Mouse (Mus musculus) kidney, adult 2 months (tissue): ENCODE measurements around the gene Nobox. TPM values are rescaled to one million over a fixed set of nuclear protein-coding genes. Genes with fewer than 3 reads are reported as not detected.
A peak's percentile ranks its signal among the peaks of the same experiment; 100 is the strongest.

Source experiments
- DNase-seq: peaks from one replicate; pipeline ENCODE4 v3.0.0; 2021
- H3K27ac ChIP-seq: fragments of 200-500 bp; 2 replicates; pipeline ENCODE4 v1.5.1; 2012; ENCODE audit warnings: low read depth, low read length, control low read depth, inconsistent platforms; ENCODE audit not compliant: insufficient read depth
- H3K27me3 ChIP-seq: fragments of 200-500 bp; replicated peaks from 2 replicates; pipeline ENCODE4 v1.6.1; 2012; ENCODE audit warnings: mild to moderate bottlenecking, moderate library complexity, low read length, inconsistent platforms; ENCODE audit not compliant: control insufficient read depth, insufficient read depth
- H3K36me3 ChIP-seq: fragments of 200-500 bp; 2 replicates; pipeline ENCODE4 v1.6.1; 2012; ENCODE audit warnings: mild to moderate bottlenecking, moderate library complexity, low read length, inconsistent platforms; ENCODE audit not compliant: control insufficient read depth, insufficient read depth
- H3K4me1 ChIP-seq: fragments of 200-500 bp; 2 replicates; pipeline ENCODE4 v1.6.1; 2011; ENCODE audit warnings: low read length; ENCODE audit not compliant: control insufficient read depth, insufficient read depth
- H3K4me3 ChIP-seq: fragments of 200-500 bp; 2 replicates; pipeline ENCODE4 v1.5.1; 2011; ENCODE audit warnings: mild to moderate bottlenecking, low read depth, low read length, control low read depth; ENCODE audit not compliant: insufficient read depth
- CTCF ChIP-seq: fragments of 200-500 bp; conservative IDR thresholded peaks from 2 replicates; pipeline ENCODE4 v1.5.1; 2011; ENCODE audit warnings: low read depth, mild to moderate bottlenecking, control low read depth, low read length, moderate library complexity, mixed read lengths; ENCODE audit not compliant: insufficient read depth, insufficient read length
- POLR2A ChIP-seq: fragments of 200-500 bp; IDR thresholded peaks from one replicate; pipeline ENCODE4 v1.6.1; 2011; ENCODE audit warnings: low read depth, low read length, control low read depth
- WGBS: fragments of 180-500 bp; shearing (Covaris S2); methylation state at CpG from one replicate; pipeline ENCODE4 v1.1.7; 2018; 5-methylcytosine and 5-hydroxymethylcytosine counted together
- polyA plus RNA-seq: library from polyadenylated mRNA; depleted of rRNA; stranded (reverse); fragments of >200 nt; gene quantifications from 2 replicates; pipeline ENCODE4 v1.2.3, GENCODE M21; 2012; rRNA removed

Gene Nobox
- polyA plus RNA-seq, 1 experiment = 0.19 TPM

- DNase-seq = no peak
- peaks cover 2% of the 10 kb centered on the region; the same call in 1 of the 2 replicates for H3K36me3 ChIP-seq
- peaks cover 2% of the 10 kb centered on the region; the same call in 1 of the 2 replicates for H3K4me1 ChIP-seq
- no peaks in the 10 kb centered on the region for H3K27me3 ChIP-seq
- TF ChIP-seq POLR2A (no peak), CTCF (no peak)
- H3K4me3 ChIP-seq = no peak overlapping the region
- no peak overlapping the region for H3K27ac ChIP-seq
- 65% methylated on average over 4 of the region's 4 CpGs for WGBS
Measured at GRCm38 (mm10) chr6:43274123-43274522, 35.2 kb downstream of the Nobox start.

GRCm38 (mm10) chr6:43272597-43272996 lies 36.8 kb downstream of the Nobox start:
- peaks cover 2% of the 10 kb centered on the region; the same call in 1 of the 2 replicates for H3K4me1 ChIP-seq
- H3K27me3 ChIP-seq = no peaks in the 10 kb centered on the region
- DNase-seq = peak; percentile 65
- TF ChIP-seq POLR2A (no peak), CTCF (no peak)
- peak overlapping the region; percentile 74; the same call in 1 of the 2 replicates for H3K27ac ChIP-seq
- H3K4me3 ChIP-seq = no peak overlapping the region
- peaks cover 2% of the 10 kb centered on the region; the same call in 1 of the 2 replicates for H3K36me3 ChIP-seq

- TF ChIP-seq CTCF (peak; percentile 48), POLR2A (no peak)
- peak; percentile 82 for DNase-seq
- H3K27me3 ChIP-seq = no peaks in the 10 kb centered on the region
- peak overlapping the region; percentile 82 for H3K4me3 ChIP-seq
- no peaks in the 10 kb centered on the region for H3K36me3 ChIP-seq
- H3K4me1 ChIP-seq = peaks cover 17% of the 10 kb centered on the region; the same call in 1 of the 2 replicates
- peak overlapping the region; percentile 87 for H3K27ac ChIP-seq
- 3% methylated on average over 8 of the region's 8 CpGs for WGBS
Measured at GRCm38 (mm10) chr6:43266356-43266755, 43.0 kb downstream of the Nobox start.

GRCm38 (mm10) chr6:43265363-43266041 lies 43.9 kb downstream of the Nobox start, which contains the start of gene Arhgef5:
TSS of gene Arhgef5 (plus strand) at chr6:43265582.
- H3K36me3 ChIP-seq = no peaks in the 10 kb centered on the region
- H3K4me1 ChIP-seq = peaks cover 17% of the 10 kb centered on the region; the same call in 1 of the 2 replicates
- peak within 1 kb of the TSS; percentile 82 for H3K4me3 ChIP-seq
- TF ChIP-seq CTCF (no peak), POLR2A (no peak)
- H3K27ac ChIP-seq = peak within 1 kb of the TSS; percentile 87
- DNase-seq = peak; percentile 94
- WGBS = under 1% methylated on average over 48 of the region's 48 CpGs
- H3K27me3 ChIP-seq = no peaks in the 10 kb centered on the region

GRCm38 (mm10) chr6:43260756-43261155 lies 48.6 kb downstream of the Nobox start:
- TF ChIP-seq POLR2A (no peak), CTCF (no peak)
- Histone ChIP-seq H3K27me3 (no peaks in the 10 kb centered on the region), H3K27ac (no peak overlapping the region), H3K4me1 (peaks cover 6% of the 10 kb centered on the region; the same call in 1 of the 2 replicates), H3K4me3 (no peak overlapping the region), H3K36me3 (no peaks in the 10 kb centered on the region)
- WGBS = 40% methylated on average over 2 of the region's 2 CpGs
- no peak for DNase-seq

GRCm38 (mm10) chr6:43254193-43254926 lies 55.0 kb downstream of the Nobox start:
- Histone ChIP-seq H3K4me3 (no peak overlapping the region), H3K4me1 (no peaks in the 10 kb centered on the region; the same call in 1 of the 2 replicates), H3K27ac (no peak overlapping the region), H3K36me3 (no peaks in the 10 kb centered on the region), H3K27me3 (no peaks in the 10 kb centered on the region)
- TF ChIP-seq POLR2A (no peak), CTCF (peak; percentile 34)
- WGBS = 50% methylated on average over 7 of the region's 7 CpGs
- peak; percentile 54 for DNase-seq

Other genes with a start within 250 kb of the Nobox start
- not detected in 2 replicates for gene Olfr441, start 203.2 kb downstream of the Nobox start, polyA plus RNA-seq
- gene Olfr237-ps1, start 163.0 kb downstream of the Nobox start, polyA plus RNA-seq = not detected in 2 replicates
- gene Olfr437, start 146.3 kb downstream of the Nobox start, polyA plus RNA-seq = not detected in 2 replicates
- gene Olfr13, start 137.4 kb downstream of the Nobox start, polyA plus RNA-seq = not detected in 2 replicates
- not detected in 2 replicates for gene Olfr435, start 112.4 kb downstream of the Nobox start, polyA plus RNA-seq
- not detected in 2 replicates for gene Olfr434, start 96.5 kb downstream of the Nobox start, polyA plus RNA-seq
- not detected in 2 replicates for gene Olfr47, start 78.0 kb downstream of the Nobox start, polyA plus RNA-seq
- gene Arhgef5, start 44.0 kb downstream of the Nobox start, polyA plus RNA-seq = 35.2 and 36.4 TPM in 2 replicates